Mouse (Mus musculus) forelimb bud, embryonic 11.5 days (tissue): ENCODE results near the gene Rfx4.

ENCODE experiments used
- DNase-seq: peaks from one replicate; pipeline ENCODE4 v3.0.0-alpha.2; 2012; ENCODE audit warnings: low read depth, low spot score

The Rfx4 gene

DNA sequence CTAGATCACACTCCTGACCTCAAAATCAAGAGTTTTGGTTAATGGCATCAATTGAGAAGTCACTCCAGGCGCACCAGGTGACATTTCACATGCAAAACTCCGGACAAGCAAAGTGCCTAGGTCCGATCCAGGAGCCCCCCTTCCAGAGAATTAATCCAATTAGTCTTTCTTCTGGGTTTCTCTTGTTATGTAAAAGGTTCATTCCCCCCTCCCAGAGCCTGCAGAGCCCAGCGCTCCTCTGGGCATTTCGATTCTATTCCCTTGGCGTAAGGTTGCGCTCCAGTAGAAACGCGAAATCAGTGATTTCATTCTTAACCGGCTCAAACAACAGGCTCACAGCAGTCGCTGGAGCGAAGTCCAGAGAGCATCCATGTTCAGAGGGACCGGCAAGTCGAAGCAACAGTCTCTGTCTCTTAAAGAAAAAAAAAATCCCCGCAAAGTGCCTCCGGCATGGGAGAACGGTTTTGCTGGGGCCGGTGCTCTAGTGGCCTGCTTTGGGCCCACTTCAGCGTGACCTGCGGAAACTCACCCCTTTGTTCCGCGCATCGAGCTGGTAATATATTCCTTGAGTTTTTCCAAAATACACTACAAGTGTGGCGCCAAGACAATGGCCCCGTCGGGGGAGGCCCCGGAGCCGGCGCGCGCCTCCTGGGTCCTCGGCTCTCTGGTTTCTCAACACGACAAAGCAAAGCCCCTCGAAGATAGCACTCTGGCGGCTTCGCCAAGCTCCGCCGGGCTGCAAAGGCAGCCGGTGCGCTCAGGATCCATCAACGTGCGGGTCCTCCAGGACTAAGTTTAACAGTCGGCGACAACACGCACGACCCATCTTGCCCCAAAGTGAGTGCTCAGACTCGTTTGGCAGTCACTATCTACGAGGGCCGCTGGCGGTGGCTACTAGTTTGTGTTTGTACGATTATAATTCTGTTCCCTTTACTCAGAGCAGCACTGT, 2.9 kb downstream of the Rfx4 start:
- peak; percentile 26 for DNase-seq

DNA sequence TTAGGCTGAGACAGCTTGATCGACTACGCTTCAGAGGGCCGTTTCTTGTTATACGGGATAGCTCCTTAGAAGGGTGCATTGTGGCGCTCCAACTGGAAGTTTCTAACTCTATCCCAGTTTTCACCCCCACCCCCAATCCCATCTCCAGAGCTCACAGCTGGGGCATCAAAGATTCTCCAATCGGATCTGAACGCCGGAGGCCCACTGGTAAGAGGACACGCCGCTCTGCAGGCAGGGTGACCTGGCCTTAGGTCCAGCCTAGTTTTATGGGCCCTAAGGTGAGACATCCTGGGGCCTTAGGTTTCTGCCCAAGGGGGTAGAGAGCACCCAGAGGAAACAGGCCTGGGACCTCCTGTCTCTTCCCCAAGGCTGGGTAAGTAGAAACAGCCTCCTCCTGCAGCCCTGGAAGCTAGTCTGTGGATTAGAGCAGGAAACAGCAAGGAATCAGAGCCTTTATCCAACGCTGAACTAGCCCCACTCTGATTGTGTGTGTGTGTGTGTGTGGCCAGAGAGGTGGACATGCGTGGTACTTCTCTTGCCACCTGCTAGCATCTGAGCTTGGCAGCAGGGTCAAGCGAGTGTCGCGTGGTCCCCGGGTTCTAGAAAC, 3.8 kb downstream of the Rfx4 start:
- DNase-seq, result peak; percentile 29

- peak; percentile 67 for DNase-seq
These were observed 4.6 kb downstream of the Rfx4 start for GRCm38 (mm10) chr10:84760118-84761111.

- no peak for DNase-seq
These were observed 12.9 kb downstream of the Rfx4 start for GRCm38 (mm10) chr10:84768766-84769165.

GRCm38 (mm10) chr10:84772380-84773130, 16.7 kb downstream of the Rfx4 start:
- no peak for DNase-seq

GRCm38 (mm10) chr10:84773889-84774288, 18.0 kb downstream of the Rfx4 start:
- DNase-seq, result no peak

DNA sequence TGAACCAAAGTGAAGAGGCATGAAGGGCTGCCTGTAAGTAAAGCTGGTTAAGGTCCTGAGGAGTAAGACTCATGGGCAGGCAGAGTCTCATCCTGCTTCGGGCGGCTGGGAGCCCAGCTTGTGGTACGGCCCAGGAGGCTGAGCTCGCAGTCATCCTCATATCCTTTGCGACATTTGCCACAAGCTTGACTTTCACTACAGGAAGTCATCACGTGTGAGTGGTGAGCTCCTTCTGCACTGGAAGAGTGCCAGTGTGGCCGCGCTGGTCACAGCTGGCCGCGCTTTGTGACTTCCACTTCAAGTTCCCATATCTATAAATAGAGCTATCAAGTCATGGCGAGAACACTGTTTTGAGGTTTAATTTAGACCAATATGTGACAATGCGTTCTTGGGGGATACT, 18.7 kb downstream of the Rfx4 start:
- no peak for DNase-seq

DNA sequence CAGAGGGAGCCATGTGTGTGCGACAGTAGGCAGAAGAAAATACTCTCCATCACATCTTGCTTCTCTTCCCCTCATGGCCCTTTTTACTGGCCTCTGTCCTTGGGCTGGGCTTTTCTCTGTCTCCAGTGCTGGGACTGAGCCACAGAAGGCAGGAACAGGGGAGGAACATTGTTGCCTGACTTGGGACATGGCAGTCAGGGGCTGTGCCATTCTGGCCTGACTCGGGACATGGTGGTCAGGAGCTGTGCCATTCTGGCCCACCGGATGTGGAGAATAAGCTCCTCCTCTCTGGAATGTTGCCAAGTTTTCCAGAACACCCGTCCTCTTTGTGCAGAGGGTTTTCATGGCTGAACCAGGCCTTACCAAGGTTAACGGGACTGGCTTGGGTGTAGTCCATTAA, 21.2 kb downstream of the Rfx4 start:
- no peak for DNase-seq

DNA sequence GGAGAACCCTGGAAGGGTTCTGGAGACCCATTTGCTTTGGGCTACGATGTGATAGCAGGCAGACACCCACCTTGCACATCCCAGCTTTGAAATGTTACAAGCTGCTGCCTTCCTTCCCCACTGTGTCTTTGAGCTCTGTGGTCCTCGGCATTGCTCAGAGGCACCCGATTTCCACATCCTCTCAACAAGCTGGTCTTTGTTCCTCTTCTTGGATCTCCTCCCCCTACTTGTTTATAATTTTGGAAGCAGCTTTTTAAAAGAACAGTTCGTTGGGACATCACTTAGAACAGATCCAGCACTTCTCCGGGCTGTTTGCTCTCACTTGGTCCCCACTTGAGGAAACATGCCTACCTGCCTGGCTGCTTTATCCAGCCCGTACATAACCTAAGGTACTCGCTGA, 22.1 kb downstream of the Rfx4 start:
- DNase-seq, result no peak

DNA sequence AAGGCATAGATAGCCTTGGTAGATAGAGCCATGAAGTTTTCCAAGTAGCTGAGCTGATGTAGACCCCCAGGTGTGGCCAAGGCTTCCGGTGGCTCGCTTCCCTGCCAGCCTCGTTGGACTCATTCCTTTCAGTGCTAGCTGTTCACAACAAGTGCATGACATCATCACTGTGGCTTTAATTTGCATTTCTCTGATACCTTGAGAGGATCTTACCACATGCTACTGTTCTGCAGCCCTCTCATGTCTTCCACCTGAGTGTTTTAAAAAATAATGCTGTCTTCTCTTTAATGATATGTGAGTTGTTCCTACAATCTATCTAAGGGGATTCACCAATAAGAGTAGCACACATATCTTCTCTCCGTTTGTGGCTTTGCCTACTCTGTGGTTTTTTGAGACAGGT, 25.0 kb downstream of the Rfx4 start:
- DNase-seq, result no peak

DNA sequence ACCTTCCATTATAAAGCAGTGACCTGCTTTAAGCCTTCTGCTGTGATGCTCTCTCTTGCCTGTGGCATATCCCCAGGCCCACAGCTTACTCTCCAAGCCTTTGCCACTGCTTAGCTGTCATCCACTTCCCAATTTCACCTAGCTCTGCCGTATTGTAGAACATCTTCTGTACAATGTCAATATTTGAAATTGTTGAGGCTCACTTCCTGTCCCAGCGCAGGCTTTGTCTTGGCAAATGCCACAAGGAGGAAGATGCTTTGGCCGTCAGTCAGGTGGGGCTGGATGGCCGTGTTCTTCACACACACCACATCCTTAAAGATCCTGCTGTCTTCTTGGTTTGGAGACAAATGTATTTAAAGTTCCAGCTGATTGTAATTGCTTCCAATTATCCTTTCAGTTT, 29.5 kb downstream of the Rfx4 start:
- no peak for DNase-seq

GRCm38 (mm10) chr10:84790323-84790722, 34.5 kb downstream of the Rfx4 start:
- DNase-seq, result no peak

GRCm38 (mm10) chr10:84791181-84791580, 35.3 kb downstream of the Rfx4 start:
- DNase-seq, result no peak

- DNase-seq, result no peak
These were observed 45.7 kb downstream of the Rfx4 start for GRCm38 (mm10) chr10:84801521-84801920.

GRCm38 (mm10) chr10:84803216-84803844, 47.5 kb downstream of the Rfx4 start:
- no peak for DNase-seq

DNA sequence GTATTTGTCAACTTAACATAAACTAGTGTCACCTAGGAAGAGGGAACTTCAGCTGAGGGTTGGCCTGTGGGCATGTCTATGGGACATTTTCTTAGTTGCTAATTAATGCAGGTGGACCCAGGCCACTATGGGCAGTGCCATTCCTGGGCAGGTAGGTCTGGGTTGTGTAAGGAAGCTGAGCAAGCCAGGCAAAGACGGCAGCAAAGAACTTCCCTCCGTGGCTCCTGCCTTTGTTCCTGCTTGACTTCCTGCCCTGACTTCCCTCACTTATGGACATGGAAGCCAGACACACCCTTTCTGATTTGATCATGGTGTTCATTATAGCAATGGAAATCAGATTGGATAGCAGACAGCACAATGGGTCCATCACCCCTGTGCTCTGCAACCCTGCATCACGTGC, 49.7 kb downstream of the Rfx4 start:
- no peak for DNase-seq

- no peak for DNase-seq
These were observed 51.3 kb downstream of the Rfx4 start for GRCm38 (mm10) chr10:84807206-84807605.

GRCm38 (mm10) chr10:84810030-84810849, 54.4 kb downstream of the Rfx4 start:
- DNase-seq, result no peak

DNA sequence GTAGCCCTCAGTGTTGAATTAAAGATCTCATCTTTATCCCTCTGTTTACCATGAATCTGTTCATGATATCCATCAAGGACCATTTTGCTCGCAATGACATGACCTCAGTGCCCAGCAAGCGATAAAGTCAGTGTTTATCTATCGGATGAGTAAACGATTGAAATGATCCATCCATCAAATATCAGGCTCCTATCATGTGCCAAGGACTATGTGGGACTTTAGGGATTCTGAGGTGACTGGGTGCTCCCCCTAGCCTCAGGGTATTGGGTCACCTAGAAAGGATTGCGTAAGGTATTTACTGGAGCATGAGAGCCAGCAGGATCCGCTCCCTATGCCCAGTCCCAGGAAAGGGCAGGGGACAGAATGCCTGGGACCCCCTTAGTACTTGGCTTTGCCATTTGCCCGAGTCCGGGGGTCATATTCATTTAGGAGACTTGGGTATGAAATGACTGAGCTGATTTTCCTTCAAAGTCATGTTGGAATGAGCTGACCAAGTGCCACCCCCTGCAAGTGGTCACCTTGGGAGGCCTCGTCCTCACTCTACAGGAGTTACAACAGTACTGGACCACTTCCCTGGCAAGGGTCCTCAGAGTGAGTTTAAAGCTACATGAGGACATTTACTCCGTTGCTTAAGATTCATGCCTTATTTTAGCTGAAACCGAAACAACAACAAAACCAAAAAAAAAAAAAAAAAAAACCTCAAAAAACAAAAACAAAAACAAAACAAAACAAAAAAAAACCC, 55.5 kb downstream of the Rfx4 start:
- no peak for DNase-seq
